Mouse (Mus musculus): ENCODE results near the gene Xrcc6.

The Xrcc6 gene

GRCm38 (mm10) chr15:82085606-82086005 lies 98.0 kb downstream of the Xrcc6 start:
- no peak for DNase-seq (ENCODE audit: low spot score)

GRCm38 (mm10) chr15:82086131-82086530 lies 98.5 kb downstream of the Xrcc6 start:
- DNase-seq (ENCODE audit: low spot score), result no peak

GRCm38 (mm10) chr15:82087266-82087665 lies 99.6 kb downstream of the Xrcc6 start:
- no peak for DNase-seq (ENCODE audit: low spot score)
